Mouse (Mus musculus) layer of hippocampus, adult 11-12 months (tissue): ENCODE results near the gene D2hgdh.

Experiments
- DNase-seq: peaks from one replicate; pipeline ENCODE4 v3.0.0; 2022; ENCODE audit warnings: low spot score

D2hgdh gene

DNA sequence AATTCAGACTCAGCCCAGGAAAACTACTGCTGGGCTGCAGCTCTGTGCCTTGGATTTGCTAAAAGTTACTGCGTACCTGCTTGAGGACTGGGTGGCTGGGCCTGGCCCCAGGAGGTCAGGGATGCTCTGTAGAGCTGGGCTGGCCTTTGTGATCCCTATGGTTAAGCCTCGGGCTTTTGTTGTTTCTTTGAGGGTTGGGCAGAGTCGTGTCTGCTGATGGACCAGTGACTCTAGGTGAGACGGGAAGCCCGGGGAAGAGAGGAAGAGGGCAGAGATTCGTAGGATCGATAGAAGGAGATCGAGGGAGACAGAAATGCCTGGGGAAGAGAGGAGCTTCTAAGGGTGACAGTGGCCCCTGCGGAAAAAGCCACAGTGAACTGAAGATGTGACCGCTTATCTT, at the start of gene D2hgdh:
D2hgdh (plus strand) TSS at position 301 of the 400 bp plus-strand sequence.
- no peak for DNase-seq

DNA sequence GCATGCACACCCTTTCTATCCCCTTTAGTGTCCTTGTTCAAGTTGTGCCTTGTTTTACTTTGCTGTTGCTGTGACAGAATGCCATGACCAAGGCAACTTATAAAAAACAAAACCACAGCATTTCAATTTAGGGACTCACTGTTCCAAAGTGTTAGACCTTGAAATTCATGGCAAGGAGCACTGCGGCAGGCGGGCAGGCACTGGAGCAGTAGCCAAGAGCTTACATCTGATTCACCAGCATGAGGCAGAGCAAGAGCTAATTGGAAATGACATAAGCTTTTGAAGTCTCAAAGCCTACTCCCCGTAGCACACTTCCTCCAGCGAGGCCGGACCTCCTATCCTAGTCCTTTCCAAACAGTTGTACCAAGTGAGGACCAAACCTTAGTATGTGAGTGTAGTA, 48.0 kb upstream of the D2hgdh start:
- DNase-seq = no peak

DNA sequence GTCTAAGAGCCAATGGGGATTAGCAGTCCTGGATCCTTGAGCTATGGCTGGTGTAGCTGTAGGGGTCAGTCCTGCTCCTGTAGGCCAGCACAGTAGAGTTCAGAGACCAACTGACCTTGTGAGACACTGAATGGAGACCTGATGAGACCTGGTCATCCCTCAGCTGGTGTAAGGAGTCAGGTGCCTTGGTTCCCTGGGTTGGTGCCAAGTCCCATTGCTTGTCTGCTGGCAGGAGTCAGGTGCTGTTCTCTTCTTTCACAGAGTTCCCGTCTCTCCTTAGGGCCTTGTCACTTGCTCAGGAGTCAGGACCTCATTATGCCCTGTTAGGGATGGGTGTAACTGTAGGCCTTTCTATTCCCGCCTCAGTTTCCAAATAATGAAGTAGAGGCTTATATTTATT, 37.8 kb upstream of the D2hgdh start:
- no peak for DNase-seq

DNA sequence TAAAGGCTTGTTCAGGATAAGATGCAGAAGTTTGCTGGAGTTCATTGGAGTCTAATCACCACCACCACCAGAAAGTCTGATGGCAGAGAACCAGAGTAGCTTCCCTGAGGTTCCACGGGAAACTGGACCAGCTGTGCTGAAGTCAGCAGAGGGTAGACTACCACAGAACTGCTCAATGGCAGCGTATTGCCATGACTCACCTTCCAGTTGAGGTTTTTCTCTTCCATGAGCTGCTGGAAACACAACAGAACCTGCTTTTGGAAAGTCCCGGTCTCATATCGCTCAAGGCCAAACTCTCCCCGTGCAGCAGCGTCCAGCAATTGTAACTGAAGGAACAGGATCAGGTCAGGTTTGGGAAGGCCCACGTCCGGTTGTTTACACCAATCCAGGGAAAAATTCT, 30.2 kb upstream of the D2hgdh start:
- no peak for DNase-seq

DNA sequence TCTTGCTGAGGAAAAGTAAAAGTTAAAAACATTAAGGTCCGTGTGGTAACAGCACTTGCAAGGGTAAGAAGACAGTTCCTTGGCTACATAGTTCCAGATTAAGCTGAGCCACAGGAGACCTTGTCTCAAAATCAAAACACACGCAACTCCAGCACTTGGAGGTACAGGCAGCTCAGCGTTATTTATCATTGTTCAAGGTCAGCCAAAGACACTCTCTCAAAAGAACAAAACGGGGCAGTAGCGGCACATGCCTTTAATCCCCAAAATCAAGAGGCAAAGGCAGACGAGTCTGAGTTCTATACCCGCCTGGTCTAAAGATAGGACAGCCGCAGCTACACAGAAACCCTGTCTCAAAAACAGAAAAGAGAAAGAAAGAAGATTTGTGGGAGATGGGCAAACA, 28.8 kb upstream of the D2hgdh start:
- no peak for DNase-seq

DNA sequence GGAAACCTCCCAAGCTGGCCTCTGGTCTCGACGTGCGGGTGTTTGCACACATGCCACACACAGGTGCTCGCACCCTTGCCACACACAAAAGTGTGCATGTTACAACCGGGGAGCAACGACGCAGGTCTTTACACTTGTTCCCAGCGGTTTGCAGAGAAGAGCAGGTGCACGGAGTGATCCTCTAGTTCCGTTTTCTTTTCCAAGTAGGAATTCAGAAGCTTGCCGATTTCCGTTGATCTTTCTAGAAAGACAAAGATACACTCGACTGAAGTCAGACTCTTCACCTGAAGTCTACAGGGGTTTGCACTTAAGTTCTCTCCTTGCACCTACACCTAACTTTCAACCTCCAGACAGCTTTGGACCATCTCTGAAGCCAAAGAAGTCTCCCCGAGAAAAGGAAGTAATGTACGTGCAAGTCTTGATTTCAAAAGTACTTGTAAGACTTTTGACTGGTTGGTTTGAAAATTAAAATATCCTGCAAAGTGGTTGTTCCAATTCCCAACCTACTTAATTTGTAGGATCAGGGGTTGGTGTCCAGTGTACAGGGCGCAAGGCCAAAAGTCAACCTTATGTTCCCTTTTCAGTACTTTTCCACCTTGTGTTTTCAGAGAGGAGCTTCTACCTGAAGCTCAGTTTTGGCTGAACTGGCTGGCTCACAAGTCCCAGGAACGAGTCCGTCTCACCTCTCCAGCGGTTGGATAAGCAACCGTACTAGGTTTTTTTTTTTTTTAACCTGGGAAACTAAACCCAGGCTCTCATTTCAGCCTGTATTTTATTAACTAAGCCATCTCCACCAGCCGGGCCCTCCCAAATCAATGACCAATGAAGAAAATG, 23.8 kb upstream of the D2hgdh start:
- no peak for DNase-seq

DNA sequence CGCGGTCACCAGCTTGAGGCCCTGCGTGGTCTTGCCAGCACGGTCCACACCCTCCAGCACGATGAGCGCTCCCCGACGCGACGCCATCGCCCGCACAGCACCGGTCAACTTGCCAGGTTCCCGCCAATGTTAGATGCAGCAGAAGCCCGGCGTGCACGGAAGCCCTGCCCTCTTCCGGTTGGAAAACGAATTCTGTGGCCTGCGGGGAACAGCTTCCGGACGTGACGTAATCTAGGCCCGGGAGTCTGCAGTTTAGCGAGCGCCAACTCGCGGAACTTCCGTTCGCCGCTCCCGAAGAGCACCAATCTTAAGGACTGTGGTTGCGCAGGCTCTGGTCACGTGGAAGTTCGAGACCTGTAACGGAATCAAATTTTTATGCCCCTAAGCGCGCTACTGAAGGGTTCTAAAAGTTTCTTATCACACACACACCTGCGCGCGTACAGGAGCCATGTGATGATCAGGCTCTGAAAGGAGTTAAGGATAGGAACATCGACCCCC, 22.9 kb upstream of the D2hgdh start, which contains the start of gene Dtymk:
Dtymk (minus strand) TSS at position 194 of the 498 bp plus-strand sequence.
- peak; percentile 93 for DNase-seq

DNA sequence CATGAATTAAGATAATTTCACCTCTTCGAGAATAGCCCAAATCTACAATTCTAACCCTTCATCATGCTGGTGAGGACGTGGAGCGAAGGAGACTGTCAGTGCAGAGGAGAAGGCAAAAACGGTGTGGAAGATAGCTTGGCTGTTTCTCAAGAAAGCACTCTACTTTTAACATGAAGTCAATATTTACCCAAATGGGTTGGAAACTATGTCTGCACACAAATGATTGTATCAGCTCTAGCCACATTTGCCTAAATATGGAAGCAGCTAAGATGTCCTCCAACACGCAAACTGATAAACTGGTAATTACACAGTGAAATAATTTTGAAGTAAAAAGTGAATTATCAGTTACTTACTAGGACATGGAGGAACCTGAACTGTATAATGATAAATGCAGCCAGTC, 21.9 kb upstream of the D2hgdh start:
- no peak for DNase-seq

DNA sequence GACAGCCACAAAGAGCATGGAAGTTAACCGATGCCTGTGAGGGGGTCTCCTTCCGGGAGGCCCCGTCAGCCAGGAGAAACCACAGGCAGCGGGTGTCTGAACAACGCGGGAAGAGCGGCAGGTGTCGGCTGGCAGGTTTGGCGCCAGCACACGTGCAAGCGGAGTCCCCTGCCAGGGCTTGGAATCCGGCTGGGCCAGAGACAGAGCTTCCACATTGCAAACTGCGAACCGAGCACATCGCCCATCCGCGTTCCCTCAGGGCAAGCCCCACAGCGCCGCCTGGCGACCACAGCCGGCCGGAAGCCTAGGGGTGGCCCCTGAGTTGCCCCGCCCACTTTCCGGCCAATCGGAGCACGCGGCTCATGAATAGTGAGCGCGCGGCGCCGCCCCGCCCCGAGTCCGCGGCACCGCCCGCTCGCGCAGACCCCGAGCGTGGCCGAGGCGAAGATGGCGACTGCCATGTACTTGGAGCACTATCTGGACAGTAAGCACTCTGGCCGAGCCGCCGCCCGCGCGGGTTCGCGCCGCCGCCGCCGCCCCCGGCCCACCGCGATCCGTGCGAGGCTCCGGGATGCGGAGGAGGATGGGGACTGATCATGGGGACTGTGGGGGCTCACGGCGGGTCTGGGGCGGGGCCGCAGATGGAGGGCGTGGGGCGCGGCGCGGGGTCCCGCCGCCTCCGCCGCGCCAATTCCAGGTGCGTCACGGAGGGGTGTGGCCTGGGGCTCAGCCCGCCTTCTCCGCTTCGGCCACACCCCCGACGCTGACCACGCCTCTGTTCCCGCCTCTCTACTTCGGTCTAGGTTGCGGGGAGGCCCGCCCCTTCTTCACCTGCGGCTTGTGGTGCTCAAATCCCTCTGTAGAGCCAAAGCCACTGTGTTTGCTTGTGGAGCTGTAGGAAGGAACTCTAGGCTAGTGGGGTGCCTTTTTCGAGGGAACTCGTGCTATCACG, 20.9 kb upstream of the D2hgdh start, which contains the start of gene Ing5:
Ing5 (plus strand) TSS at position 410 of the 952 bp plus-strand sequence.
- DNase-seq = peak; percentile 100

DNA sequence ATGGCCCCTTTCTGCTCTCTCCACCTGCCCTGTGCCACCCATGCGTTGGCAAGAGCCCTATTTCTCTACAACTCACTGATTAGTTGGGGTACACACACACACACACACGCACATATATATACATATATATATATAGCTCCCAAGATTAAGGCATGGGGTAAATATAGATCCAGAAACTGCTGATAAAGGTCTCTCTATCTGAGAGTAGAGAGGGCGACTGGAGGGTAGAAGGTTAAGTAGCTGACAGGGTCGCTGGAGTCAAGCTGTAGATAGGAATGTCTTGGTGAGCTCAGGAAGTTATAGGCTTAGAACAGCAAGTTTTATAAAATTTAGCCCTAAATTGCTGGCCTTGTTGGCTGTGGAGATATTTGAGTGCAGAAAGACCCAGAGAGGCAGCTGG, 19.9 kb upstream of the D2hgdh start:
- no peak for DNase-seq

DNA sequence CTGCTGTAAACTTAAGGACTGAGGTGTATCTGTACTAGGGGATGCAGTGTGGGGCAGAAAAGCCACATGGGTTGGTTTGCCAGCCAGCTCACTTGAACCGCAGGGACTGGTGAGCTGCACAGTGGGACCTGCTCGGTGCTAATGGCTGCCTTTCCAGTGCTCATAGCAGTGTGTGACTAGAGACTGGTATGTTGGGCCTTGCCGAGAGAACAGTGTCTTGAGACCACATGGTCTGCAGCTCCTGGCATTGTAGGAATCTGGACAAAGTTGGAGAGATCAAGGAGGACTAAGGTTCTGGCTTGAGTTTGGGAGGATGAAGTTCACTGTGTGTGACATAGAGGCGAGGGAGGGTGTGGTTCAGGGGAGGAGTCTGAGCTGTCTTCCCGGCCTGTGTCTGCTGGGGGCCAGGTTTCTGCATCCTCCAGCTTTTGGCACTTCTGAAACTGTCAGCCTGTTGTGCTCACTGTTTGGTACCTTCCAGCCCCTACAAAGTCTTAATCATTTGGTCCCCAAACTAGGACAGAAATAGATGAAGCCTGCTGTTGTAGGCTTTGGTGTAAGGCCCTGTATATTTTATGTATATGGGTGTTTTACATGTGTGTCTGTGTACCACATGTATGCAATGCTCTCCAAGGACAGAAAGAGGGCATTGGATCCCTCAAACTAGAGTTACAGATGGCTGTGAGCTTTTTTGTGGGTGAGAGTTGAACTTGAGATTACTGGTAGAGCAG, 19.3 kb upstream of the D2hgdh start:
- no peak for DNase-seq

DNA sequence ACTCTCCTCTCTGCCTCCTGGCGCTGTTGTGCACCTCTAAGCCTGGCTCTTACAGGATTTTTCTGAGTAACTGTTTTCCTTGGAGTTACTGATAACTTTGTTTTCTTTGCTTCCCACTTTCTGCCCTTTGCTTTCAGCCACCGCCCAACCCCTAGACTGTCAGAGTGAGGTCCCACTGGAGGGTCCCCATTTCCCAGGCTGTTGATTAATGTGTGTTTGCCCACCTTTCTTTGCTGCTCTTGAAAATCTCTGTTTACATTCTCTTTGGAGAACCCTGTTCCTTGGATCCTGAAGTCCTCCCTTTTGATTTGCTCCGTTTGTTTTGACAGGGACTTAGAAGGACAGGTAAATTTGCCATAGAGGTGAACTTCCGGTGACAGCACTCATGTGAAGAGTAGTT, 15.8 kb upstream of the D2hgdh start:
- DNase-seq = no peak

DNA sequence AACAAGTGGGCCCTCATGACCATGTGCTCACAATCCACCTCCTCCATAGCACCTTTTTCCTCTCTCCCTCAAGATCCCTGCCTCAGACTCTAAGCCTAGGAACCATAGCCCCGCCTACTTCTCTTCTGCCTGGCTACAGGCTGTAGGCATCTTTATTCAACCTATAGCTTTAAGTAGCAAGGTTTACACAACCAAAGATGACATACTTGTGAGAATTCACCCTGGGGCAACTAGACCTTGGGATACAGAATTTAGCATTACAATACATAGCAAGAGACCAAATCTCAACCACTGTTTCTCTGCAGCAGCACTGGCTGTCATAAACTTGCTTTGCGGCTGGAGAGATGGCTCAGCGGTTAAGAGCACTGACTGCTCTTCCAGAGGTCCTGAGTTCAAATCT, 14.7 kb upstream of the D2hgdh start:
- DNase-seq = no peak

DNA sequence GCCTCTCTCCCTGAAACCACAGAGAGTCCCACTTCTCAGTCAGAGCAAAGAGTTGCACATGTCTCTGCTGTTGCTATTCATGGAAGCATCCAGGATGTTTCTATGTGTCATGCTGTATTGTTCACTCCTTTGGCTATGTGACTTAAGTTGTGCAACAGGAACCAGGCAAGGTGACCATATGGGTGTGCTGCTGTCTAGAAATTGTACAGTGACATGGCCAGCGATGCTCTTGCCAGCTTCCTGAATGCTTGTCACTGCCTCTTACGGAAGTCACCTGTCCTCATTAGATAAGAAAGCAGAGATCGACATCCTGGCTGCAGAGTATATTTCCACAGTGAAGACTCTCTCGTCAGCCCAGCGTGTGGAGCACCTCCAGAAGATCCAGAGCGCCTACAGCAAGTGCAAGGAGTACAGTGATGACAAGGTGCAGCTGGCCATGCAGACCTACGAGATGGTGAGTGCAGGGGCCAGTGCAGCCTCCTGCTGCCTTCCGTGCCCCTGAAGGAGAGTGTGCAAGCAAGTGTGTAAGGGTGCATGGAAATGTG, 13.1 kb upstream of the D2hgdh start:
- no peak for DNase-seq

DNA sequence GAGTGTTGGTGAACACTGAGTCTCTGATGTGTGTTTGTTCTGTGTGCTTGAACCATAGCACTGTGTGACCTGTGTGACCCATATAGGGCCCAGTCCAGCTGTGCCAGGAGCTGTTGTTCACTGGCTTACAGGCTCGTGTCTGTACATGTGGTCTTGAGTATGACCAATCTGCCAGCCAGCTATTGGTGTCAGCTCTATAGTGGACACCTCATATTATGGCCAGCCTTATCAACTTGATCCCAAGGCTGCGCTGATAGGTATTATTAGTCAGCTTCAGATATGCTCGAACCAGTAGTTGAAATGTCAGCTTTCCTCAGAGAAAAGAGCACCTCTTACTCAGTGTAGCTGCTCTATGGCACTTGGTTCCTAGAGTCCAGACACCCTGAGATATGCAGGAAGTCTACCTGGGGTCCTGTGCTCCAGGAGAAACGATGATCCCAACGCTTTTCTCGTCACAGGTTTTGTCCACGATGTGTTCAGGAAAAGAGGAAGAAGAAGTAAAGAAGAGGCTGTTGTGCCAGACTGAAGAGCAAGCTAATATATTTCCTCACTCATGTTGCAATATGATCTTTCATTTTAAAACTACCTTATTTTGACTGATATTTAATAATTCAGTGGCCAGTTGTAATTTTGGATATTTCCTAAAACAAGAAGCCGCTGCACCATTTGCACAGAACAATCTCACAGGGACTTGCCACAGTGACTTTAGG, 6.7 kb upstream of the D2hgdh start:
- no peak for DNase-seq

DNA sequence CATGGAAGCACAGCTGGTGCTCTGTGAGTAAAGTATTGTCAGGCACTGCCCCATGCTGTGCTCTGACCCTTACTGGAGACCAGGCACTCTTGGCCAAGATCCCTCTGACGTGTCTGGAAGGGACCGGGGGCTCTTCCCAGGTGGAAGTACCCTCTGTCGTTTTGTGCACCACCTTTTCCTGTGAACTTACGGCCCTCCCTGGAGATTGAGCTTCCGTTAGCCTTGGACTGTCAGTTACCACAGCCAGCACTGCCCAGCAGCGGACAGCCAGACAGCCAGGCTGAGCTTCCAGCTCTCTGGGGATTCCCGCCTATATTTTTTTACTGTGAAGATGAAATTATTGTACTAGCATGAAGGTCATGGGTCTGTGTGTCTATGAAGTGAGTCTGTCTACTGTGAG, 6.0 kb upstream of the D2hgdh start:
- no peak for DNase-seq

DNA sequence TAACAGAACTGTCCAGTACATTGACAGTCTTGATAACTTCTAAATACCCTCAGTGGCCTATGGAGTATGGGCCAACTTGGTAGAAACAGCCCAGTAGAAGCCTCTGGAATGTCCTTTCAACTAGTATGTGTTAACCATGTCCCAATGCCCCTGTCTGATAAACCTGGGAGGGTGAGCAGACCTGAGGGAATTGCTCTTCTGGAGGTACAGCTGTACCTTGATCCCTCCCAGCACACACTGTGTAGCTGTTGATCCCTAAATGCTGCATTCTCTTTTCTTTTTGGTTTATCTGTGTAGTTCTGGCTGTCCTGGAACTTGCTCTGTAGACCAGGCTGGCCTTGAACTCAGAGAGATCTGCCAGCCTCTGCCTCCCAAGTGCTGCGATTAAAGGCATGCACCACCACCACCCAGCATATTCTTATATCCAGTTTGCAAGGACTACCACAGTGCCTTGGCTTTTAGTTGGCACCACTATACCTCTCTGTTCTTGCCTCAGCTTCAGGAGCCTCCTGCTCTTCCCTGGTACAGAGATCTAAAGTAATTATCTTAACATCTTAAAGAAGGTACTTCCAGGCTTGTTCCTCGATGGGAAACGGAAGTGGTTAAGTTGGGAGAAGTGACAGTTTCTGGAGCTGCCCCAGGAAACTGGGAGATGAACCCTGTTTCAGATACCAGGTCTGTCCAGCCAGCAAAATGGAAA, 763 bp upstream of the D2hgdh start:
- no peak for DNase-seq

DNA sequence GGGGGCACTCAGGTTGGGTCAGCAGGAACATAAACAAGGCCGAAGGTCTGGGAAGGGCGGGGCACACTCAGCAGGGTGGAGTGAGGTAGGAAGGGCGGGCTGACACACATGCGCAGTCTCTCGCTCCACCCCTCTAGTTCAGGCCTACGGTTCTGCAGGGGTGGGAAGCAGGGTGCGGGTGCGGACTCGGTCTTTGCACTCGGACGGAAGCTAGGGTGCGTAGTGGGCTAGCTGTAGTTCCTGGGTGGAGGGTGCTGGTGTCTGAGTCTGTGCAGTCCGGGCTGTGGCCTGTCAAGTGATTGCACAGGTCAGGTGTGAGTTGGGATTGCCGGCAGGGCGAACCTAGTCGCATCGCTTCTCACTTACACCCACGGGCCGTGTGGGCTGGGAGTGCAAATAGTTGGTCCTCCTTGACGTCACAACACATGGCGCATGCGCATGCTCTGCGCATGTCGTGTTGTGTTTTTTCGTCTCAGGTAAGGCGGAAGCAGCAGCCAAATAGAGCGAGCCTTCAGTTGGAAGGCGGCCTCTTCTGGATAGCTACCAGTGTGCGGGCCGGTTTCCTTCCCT, 481 bp downstream of the D2hgdh start:
- peak; percentile 97 for DNase-seq

DNA sequence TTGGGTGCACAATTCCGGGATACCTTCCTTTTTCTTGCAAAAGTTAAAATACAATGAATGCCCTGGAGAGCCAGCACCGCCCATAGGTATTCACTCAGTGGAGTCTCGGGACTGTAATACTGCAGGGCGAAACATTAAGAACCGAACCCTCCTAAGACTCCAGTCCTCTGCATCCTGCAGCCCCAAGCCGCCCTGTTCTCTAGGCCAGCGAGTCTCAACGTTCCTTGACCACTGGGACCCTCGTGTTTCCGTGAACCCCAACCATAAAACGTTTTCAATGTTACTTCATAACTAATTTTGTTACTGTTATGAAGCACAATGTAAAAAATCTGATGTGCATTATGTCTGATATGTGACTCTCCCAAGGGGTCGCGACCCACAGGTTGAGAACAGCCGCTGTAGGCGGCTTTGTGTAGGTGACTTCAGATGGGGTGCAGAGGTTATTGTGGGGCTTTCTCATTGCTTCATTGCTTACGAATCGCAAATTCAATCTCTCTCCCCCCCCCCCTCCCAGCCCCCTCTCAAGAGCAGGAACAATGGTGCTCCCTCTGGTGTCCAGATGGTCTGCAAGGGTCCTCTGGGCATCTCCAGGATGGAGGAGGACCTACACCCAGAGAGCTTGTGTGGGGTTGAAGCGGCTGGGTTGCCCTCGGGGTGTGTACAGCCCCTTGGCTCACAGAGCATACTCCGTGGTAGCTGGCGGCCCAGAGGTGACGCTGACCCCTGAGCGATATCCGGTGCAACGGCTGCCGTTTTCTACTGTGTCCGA, 1.2 kb downstream of the D2hgdh start:
- DNase-seq = peak; percentile 31

DNA sequence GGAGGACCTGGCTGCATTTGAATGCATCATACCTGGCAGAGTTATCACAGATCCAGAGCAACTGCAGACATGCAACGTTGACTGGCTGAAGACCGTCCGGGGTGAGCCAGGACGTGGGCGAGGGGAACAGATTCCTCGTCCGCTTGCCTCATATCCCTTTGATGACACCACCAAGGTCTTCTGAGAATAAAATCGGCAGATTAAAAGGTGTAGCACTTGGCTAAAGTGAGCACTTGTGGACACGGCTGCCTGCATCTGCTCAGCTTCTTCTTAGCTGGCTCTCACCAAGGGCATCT, 1.8 kb downstream of the D2hgdh start:
- no peak for DNase-seq
